Mouse (Mus musculus) layer of hippocampus, adult 11-12 months (tissue): ENCODE results near the gene Atp6v0e.

Experiments
- DNase-seq: peaks from one replicate; pipeline ENCODE4 v3.0.0; 2022; ENCODE audit warnings: low spot score

The Atp6v0e gene

DNA sequence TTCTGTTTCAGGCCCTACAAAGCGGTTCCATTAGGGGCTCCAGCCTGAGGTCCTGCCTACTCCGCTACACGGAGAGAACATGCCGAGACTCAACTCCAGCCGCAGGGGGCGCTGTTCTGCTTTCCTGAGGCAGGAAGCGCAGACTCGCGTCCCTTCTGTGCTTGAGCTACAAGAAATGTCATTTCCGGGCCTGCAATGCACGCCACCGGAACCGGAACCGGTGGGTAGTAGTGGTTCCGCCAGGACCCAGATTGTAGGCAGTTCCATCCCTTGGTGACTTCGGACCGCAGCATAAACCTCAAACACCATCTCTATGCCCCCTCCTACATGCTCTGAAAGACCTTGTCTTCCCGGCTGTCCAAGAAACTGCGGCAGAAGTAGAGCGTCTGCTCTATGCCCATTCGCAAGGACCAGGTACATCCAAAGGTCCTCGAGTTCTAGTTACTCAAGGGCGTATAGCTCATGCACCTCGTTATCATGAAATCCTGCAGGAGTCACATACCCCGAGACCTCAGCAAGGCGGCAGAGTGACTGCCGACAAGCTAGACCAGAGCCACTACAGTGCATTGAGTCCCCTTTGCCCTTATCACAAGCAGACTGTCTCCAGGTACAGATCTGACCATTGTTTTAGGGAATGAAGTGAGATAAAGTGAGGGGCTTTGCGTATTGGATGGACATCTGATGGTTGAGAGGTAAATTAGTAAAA is at the start of gene Atp6v0e:
Gene Atp6v0e, plus strand, starts transcription at position 254 of the 706 bp plus-strand sequence.
- peak; percentile 94 for DNase-seq

DNA sequence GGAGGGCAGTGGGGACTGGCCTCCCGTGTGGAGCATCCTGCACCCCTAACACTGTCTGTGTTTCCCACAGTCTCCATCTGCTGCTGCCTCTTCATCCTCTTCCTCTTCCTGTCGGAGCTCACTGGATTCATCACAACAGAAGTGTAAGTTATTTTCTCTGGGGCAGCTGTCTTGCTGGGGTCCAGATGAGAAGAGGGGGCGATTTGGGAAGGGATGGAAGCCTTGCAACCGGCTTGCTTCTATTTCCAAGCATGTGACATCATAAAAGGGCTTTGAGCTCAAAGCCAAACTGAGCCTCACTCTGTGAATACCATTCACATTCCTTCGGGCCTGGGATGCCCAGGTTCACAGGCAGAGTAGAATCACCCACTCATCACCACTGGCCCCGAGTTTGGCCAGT is 48.7 kb upstream of the Atp6v0e start:
- DNase-seq = no peak

DNA sequence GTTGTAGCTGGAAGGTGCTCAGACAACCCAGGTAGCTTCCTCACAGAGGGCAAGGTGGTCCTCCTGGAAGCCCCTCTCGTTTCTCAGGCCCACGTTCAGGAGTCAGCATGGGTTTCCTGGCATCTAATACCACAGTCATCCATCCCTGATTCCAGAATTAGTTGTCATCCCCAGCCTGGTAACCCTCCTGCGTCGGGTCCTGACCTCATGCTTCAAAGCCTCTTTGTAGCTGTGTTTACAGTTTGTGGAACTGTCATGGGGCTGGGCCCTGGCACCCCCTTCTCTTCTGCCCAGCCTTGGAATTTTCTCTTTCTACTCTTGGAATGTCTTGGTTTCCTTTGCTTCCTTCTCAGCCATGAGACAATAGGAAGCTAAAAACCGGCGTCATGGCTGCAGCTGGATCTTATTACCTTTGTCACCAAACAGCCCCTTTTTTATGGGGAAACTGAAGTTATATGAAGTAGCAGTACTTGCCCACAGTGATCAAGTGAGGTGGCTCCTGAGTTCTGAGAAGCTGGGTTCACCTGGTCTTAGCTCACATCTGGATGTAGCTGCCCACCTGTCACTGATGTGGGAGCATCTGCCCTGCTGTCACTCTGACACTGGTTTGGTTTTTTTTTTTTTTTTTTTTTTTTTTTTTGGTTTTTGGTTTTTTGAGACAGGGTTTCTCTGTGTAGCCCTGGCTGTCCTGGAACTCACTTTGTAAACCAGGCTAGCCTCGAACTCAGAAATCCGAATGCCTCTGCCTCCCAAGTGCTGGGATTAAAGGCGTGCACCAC is 48.1 kb upstream of the Atp6v0e start:
- no peak for DNase-seq

DNA sequence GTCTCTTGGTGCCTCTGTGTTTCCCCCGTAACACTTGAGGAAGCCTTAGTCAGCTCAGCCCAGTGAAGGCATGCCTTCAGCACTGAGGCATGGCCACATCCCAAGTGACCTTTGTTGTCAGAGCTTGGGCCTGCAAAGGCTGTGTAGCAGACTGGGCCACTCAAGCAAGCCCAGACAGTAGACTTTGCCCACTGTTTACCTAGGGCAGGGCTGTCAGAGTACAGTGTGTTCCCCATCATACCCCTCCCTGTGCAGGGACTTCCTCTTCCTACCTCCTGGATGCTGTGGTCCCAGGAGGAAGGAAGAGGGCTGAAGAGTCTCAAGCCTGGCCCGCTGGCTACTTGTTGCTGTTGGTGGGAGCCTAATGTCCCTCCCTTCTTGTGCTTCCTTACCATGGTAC is 46.3 kb upstream of the Atp6v0e start:
- DNase-seq = no peak

DNA sequence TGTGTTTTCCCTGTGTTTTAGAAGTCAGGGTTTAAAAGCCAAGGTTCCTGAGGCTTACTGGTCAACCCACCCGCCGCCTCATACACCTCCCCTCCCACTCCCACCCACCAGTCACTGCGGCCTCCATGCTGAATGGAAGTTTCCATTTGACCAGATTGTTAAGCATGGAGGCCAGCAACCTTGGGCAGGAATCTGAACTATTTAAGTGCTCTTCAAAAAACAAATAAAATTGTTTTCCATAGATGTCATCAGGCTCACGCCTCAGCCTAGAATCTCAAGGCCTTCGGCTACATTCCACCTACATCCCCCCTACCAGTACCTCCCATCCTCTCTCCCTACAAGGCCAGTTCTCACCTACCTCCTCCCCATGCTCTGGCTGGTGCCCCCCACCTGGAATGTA is 44.5 kb upstream of the Atp6v0e start:
- DNase-seq = no peak

DNA sequence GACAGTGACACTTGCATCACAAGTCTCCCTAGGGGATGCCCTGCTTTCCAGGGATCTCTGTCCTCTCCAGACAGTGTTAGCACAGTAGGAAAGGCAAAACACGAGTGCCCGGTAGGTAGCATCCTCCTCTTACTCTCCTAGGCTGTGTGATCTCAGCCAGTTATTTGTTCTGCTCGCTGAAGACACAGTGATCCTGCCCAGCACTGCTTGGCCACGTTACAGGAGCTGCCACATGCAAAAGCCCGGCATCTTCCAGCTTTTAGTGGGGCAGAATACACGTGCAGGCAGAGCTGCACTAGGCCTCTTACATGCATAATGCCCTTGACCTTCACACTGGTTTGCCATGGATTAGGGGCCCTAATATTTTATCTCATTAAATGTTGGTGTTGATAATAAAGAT is 43.5 kb upstream of the Atp6v0e start:
- DNase-seq = no peak

DNA sequence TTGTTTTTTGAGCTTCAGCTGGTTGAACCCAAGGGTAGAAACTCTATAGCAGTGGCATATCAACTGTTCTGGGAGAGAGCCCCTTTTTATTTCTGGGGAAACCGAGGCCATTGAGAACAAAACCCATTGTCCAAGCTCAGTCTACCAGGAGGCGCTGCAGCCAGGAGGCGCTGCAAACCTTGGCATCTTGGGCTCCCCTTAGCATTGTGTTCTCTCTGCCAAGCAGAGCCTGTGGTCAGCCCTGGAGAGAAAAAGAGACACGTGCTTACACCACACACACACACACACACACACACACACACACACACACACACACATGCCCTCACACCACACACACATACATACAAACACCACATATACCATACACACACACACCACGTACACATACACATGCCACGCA is 42.7 kb upstream of the Atp6v0e start:
- no peak for DNase-seq

DNA sequence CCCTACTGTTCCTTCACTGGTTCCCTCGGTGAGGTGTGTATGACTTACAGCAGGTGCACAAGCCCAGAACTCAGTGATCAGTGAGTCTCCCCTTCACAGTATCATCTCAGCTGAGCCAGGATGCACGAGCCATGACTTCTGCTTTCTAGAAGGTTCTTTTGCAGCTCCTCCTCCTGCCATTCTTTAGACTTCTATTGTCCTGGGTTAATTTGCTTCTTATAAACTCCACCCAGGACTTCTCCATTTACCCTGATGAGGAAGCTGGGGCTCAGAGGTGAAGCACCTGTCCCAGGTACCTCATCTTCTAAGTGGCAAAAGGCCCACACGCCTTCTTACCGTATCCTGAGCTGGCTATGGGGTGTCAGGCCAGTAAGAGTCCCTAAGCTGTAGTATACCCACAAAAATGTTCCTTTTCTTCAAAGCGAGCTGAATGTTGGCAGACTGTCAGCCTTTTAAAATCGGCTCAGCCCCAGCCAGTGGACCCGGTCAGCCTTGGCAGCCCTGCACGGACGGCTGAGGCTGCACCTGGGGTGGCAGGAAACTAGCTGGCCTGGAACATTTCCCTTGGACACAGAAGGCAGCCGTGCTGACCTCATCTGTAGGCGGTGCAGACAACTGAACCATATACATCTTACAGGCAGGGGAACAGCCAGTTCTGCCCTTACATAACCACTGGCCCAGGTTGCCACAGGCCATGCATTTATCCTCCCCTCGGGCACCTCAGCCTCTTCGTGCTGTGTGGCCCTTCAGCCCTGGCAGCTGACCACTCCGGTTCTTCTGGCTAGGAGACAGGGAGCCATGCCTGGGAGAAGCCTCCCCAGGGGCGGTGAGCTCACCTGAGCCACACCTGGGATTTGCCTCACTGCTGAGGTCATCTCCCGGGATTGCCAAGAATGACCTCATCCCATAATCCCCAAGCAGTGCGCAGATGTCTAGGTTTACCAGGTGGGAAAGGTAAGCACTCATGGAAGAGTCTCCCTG is 42.0 kb upstream of the Atp6v0e start:
- peak; percentile 48 for DNase-seq

DNA sequence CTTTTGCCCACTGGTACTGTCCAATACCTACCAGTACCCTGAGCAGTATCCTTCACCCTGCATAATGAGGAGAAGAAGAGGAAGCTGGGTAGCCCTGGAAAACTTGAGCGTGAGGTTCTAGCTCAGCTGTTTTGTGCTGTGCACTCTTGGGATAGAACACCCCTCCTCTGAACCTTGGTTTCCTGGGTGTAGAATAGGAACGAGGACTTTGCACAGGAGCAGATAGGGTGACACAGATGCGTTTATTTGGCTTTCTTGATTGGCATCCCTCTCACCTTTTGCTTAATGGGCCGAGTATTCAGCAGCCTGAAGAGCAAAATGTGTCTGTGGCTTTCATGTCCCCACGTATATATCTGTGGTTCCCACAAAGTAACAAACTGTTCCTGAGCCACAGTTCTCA is 41.1 kb upstream of the Atp6v0e start:
- no peak for DNase-seq

DNA sequence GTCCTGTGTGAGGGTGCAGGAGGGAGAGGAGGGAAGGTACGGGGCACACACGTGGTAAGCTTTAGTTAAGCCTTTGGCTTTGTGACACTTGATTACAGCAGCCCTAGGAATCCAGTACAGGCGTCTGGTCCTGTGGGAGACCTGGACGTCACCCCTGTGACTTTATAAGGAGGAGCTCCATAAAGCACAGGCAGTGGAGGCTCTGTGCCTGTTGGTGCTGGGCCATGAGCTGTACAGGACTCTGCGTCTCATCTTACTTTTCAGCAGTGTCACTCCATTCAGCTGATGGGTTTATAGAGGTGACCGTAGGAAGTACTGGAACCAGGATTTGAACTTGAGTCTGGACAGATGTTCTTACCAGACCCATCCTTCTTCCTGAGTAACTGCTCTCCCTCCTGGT is 39.0 kb upstream of the Atp6v0e start:
- DNase-seq = no peak

DNA sequence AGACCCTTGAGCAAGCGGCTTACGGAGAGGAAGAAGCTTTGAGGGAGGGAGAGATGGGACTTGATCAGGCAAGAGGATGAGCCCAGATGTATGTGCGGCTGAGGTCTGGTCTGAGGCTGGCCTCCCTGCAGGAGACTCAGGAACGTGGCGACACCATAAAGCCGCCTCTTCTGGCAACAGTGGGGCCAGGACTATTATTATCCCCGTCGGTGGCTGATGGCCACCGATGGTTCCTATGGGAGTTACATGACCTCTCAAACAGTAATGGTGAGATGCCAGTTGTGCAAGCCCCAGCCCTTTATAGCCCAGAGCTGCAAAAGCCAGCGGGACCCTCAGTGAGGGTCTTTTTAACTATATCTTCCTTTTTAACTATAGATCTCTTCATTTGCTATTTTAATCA is 38.0 kb upstream of the Atp6v0e start:
- DNase-seq = no peak

DNA sequence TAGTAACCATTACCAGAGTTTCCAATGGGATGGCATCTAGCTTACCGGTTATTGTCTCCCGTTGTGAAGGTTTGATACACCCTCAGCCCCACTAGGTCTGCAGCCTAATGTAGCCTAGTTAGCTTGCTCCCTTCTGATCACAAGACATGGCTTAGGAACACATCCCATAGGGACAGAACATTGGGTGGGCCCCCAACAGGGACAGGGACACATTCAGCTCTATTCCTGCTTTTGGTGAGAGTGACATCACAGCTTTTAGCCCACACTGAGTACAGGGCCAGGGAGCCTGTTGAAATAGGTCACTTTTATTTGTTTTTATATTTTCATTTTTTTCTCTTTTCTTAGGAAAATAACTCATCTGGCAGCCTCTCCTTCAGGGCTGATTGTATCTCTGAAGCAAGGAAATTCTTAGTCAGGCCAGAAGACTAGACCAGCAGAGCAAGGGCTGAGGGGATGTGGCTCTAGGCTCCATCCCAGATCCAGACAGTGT is 37.5 kb upstream of the Atp6v0e start:
- DNase-seq = no peak

DNA sequence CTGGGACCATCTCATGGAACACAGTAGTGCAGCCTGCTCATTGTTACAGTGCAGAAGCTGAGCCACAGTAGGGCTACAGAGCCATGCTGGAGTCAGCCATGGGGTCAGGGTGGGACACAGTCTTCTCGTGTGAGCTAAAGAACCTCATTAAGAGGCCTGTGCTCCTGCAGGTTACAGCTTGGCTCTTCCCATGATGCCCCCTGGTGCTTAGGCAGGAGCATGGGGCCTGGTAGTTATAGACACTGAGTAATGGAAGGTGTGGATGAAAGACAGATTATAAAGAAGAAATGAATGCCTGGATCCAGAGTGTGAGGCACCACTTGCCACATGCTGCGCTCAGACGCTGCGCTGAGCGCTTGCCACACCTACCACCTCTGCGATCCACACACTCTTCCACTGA is 34.6 kb upstream of the Atp6v0e start:
- no peak for DNase-seq

DNA sequence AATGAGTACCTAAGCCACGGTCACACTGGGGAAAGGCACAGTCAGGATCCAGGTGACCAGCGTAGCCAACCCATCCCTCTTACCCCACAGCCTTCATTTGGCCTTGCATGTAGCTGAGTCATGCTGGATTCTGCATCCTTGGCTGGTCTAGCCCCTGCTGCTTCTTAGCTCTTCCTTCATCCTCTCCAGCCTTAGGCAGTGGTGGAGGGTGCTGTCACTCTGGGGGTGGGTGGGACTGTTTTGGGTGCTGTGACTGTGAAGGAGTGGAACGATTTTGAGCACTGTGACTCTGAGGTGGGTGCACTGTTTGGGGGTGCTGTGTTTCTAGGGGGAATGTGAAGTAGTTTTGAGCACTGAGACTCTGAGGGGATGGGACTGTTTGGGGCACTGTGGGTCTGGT is 34.1 kb upstream of the Atp6v0e start:
- no peak for DNase-seq

DNA sequence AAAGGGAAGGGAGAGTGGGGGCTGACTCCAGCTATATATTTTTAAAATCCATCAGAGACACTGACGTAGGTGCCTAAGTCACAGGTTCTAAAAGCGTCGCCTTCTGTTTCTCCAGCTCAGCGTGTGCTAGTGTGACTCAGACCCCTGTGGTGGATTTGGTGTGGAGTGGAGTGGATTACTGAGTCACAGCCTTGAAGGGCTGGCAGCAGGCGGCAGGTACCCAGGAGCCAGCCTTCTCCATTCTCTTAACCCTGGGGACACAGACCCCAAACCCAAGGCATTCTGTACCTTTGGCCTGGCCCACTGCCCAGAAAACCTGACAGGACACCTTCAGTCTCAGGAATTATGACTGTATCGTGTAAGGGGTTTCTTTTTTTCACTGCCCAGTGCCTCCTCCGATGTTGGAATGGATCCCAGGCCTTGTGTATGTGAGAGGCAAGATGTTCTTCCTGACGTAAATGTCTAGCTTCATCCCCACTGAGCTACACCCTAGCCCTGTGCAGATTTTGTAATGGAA is 31.2 kb upstream of the Atp6v0e start:
- peak; percentile 49 for DNase-seq

DNA sequence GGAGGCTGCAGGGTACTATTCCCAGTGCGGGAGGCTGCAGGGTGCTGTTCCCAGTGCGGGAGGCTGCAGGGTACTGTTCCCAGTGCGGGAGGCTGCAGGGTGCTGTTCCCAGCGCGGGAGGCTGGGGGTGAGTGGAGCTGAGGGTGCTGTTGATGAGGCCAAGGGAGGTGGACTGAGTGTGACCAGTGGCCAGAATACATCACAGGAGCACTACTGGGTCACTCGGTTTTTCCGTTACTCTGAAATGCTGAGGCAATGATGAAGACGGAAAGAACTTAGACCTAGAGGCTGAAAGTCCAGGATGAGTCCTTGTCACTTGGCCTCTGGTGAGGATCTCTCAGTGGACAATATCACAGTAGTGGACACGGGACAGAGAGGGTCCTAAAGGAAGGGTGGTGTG is 29.8 kb upstream of the Atp6v0e start:
- no peak for DNase-seq

DNA sequence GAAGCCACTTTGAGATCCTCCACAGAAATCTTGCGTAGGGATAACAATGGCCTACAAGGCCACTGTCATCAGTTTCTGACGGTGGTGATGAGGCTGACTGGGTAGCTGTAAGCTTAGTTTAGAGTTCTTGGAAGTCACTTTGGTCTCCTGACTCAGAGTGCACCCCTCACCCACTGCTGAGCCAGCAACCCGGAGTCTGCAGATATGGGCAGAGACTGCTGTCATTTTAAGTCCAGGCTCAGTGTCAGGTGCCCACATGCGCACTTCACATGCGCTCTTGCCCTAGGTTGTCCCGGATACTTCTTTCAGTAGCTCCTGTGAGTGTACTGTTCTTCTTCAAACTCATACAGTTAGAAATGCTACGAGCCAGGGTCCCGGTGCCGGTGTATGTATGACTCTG is 29.1 kb upstream of the Atp6v0e start:
- DNase-seq = no peak

DNA sequence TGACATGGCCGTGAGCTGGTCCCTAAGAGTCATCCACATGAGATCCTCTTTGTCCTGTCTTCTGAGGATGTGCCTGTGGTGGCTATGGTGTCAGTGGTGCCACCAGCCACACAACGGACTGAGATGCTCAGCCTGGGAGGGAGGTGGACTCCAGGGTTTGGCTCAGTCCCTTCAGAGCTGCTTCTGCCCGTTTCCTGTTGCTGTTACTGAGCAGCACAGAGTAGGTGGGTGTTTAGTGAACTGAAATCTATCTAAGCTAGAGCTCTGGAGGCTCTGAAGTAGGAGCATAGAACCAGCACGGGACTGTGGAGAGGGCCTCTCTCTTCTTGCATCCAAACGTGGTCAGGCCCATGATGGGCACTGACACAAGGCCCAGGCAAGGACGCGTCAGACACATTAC is 28.5 kb upstream of the Atp6v0e start:
- no peak for DNase-seq

DNA sequence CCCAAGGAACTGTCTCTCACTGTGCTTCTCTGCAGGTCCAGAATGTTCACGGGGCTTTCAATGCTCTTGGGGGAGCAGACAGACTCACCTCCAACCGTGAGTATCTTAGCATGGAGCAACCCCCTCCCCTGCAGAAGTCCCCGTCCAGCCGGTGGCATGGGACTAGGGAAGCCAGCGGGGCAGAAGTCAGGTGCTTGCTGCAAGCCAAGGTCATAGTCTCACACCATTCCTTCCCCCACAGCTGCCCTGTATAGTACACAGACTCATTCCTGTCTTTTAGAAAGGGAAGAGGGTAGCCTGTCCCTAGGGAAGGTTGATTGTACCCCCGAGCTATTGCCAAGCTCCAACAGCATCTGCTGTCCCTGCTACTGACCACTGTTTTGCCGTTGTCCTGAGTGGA is 27.1 kb upstream of the Atp6v0e start:
- no peak for DNase-seq

DNA sequence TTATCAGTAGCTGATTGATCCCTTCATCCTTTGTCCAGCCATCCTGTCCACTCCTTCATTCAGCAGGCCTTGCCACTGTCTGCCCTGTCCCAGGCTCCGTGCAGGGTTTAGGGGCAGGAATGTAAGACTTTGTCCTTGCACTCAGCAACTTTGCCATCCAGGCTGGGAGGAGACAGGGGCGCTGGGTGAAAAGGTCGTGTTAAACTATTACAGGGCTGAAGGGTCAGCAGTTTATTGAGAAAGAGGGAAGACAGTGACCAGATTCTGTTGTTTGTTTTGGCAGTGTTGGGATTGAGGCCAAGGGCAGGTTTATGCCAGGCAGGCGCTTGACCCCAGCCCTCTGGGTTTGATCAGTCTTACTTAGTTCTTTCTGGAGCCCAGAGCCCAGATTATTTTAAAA is 25.2 kb upstream of the Atp6v0e start:
- no peak for DNase-seq

DNA sequence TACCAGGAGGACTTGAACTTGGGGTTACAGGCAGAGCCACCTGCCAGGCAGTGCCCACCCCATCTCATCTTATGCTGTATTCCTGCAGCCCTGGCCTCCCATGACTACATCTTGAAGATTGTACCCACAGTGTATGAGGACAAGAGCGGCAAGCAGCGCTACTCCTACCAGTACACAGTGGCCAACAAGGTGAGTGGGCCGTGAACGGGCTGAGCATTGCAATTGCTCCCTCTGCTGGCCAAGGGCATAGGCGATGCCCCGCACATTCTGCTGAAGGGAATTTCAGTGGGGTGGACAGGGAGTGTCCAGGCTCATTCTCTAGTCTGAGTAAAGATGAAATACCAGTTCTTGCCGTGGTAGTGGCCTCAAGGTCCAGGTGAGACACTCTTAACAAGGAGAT is 24.4 kb upstream of the Atp6v0e start:
- peak; percentile 77 for DNase-seq

DNA sequence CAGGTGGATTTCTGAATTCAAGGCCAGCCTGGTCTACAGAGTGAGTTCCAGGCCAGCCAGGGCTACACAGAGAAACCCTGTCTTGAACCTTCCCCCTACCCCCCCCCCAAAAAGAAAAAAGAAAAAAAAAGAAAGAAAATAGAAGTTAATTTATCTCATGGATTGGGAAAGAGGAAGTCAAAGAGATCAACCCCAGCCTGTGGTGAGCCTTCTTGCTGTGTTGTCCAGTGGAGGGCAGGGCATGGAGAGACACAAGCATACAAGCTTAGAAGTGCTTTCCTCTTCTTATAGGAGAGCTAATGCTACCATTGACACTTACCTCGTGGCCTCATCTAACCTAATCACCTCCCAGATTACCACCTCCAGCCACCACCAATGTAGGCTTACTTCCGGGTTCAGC is 23.2 kb upstream of the Atp6v0e start:
- no peak for DNase-seq
